Mouse (Mus musculus): ENCODE data around the gene Tmem233.

Tmem233 gene

GRCm38 (mm10) chr5:116004271-116004670 lies 78.8 kb downstream of the Tmem233 start:
- no peak for DNase-seq (ENCODE audit: low spot score)

DNA sequence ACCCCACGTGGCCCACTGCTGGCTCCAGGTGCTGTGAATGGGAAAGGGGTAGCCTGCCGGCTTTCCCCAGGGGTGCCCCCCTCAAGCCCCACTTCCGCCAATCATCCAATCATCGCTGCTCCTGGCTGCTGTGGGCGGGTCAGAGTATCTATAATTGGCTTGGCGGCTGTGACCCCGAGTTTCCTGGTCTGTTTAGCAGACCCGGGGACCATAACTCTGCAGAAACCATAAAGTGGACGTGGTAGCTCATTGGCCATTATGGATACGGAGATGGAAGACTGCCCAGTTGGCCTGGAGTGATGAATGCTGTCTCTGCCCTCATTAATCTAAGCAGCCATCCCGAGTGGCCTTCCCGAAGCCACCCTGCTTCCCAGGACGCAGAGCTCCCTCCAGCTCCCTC lies 79.2 kb downstream of the Tmem233 start:
- DNase-seq (ENCODE audit: low spot score): no peak

DNA sequence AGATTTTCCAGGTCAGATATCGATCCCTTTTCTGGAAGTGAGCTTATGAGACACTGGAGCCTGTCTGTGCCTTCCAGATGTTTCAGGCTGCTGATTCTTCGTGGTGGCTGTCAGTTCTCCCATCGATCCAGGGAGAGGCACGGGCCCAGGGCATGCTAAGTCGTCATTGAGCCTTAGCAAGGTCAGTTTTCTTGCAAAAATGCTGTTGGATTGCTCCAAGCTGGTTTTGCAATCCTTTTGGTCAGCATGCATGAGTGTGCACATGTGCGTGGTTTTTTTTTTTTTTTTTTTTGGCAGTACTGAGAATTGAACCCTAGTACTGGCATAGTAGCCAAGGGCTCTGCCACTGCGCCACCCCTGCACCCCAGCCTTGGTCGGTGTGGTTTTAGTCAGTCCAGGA lies 79.9 kb downstream of the Tmem233 start:
- DNase-seq (ENCODE audit: low spot score): no peak

DNA sequence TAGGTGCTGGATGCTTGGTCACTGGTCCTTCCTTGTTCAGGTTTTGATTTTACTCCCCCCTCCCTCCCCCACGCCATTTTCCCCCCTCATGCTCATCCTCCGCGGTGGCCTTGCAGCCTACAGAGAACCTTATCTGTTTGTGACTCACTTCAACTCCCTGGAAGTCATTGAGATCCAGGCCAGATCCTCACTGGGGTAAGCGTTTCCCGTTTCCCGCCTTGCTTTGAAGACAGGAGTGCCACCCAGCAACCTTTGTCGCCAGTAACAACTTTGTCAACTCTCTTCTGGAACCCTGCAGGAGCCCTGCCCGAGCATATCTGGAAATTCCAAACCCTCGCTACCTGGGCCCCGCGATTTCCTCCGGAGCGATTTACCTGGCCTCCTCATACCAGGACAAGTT lies 85.7 kb downstream of the Tmem233 start:
- DNase-seq (ENCODE audit: low spot score): no peak

- no peak for DNase-seq (ENCODE audit: low spot score)
Measured at GRCm38 (mm10) chr5:115994101-115994500, 88.9 kb downstream of the Tmem233 start.

- no peak for DNase-seq (ENCODE audit: low spot score)
Measured at GRCm38 (mm10) chr5:115991717-115992116, 91.3 kb downstream of the Tmem233 start.
